Mouse (Mus musculus): ENCODE results near the gene Lrrc10b.
A peak's percentile ranks its signal among the peaks of the same experiment; 100 is the strongest.

DNA sequence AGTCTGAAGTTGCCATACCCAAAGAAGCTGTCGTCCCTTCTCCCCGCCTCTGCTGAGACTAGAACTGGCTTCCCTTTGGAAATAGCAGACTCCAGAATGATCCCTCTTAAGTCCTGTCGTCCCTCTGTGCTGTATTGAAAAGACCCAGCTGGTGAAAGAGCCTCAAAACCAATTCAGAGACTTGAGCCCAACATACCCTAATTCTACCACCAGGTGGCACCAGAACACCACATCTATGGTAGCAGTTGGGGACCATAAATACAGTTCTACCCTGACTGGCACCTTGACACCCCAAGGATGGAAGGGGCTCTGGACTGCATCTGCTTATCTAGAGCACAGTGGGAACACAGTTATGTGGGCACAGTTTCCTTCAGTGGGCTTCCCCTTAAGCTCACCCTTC, 7.6 kb downstream of the Lrrc10b start:
- TF ChIP-seq POLR2A (IDR thresholded peaks at IDR 0.05; ENCODE audit: control insufficient read depth in 1 of 2, insufficient read depth in 1 of 2, low read depth in 1 of 2, low read length in 2 of 2, poor library complexity in 1 of 2) (no peak), EP300 (IDR thresholded peaks at IDR 0.05; ENCODE audit: low read depth in 1 of 2, low read length in 2 of 2) (no peak), GATA1 (IDR thresholded peaks at IDR 0.05; ENCODE audit: low read depth, low read length) (no peak), CTCF (IDR thresholded peaks at IDR 0.05 in 2 of 3, conservative IDR thresholded peaks at IDR 0.05 in 1 of 3; ENCODE audit: control insufficient read depth in 1 of 3, insufficient read depth in 1 of 3, low read depth in 2 of 3, low read length in 3 of 3, poor library complexity in 1 of 3, severe bottlenecking in 1 of 3) (peak; percentile 68 to 92 (median 86)), GABPA (IDR thresholded peaks at IDR 0.05; ENCODE audit: low read depth, low read length) (no peak), E2F4 (IDR thresholded peaks at IDR 0.05; ENCODE audit: borderline replicate concordance, low read depth, low read length) (no peak), BHLHE40 (IDR thresholded peaks at IDR 0.05; ENCODE audit: borderline replicate concordance, low read depth, low read length) (no peak), ZMIZ1 (IDR thresholded peaks at IDR 0.05; ENCODE audit: low read depth, low read length) (no peak), MEF2A (IDR thresholded peaks at IDR 0.05; ENCODE audit: extremely low read depth, insufficient replicate concordance, low read depth, low read length, poor library complexity, severe bottlenecking) (no peak), SIN3A (IDR thresholded peaks at IDR 0.05; ENCODE audit: low read length) (no peak), POLR2AphosphoS2 (IDR thresholded peaks at IDR 0.05; ENCODE audit: low read length) (no peak)
